Mouse (Mus musculus) left cerebral cortex, postnatal 4 days (tissue): ENCODE results near the gene Epgn. TPM values are rescaled to one million over a fixed set of nuclear protein-coding genes. Genes with fewer than 3 reads are reported as not detected.

Experiments used
- total RNA-seq, 2 experiments: library from RNA; stranded (reverse); gene quantifications; 2 replicates each; pipeline ENCODE4 v1.2.3; 2021

Epgn gene
- total RNA-seq, 2 experiments from 2014 or later: 0.48 TPM; not detected in 1

Other genes with a start within 250 kb of the Epgn start
- not detected for gene Cxcl3, start 241.4 kb upstream of the Epgn start, total RNA-seq
- gene Cxcl15, start 232.9 kb upstream of the Epgn start, total RNA-seq: not detected
- gene Cxcl1, start 136.2 kb upstream of the Epgn start, total RNA-seq: under 1 TPM; 0.50 to 0.68 TPM
- not detected for gene Cxcl2, start 123.6 kb upstream of the Epgn start, total RNA-seq
- gene Mthfd2l, start 96.3 kb upstream of the Epgn start, total RNA-seq: 10 to 100 TPM; 28.8 to 29.2 TPM
- not detected for gene Ereg, start 47.2 kb downstream of the Epgn start, total RNA-seq
- gene Areg, start 112.1 kb downstream of the Epgn start, total RNA-seq: not detected